Mouse (Mus musculus) layer of hippocampus, adult 18-20 months (tissue): Measurements from ENCODE around the gene Zfp91. TPM values are rescaled to one million over a fixed set of nuclear protein-coding genes. Genes with fewer than 3 reads are reported as not detected.

Experiments used
- DNase-seq, 2 experiments: peaks; one replicate each; pipeline ENCODE4 v3.0.0; 2022; ENCODE audit warnings: low spot score in 2 of 2
- long read RNA-seq: library from polyadenylated mRNA; stranded (forward); transcript quantifications from one replicate; pipeline ENCODE4 v2.0.0, GENCODE M21; 2021
- total RNA-seq, 2 experiments: library from RNA; stranded (reverse); gene quantifications; 2 replicates each; pipeline ENCODE4 v1.2.3; 2021

The Zfp91 gene
- 10 to 100 TPM; 84.6 to 90.8 TPM for total RNA-seq
- long read RNA-seq, full-length matches to known transcripts, result 16 of 22 reads
- long read RNA-seq, partial matches to known transcripts, result 1 of 22 reads
- long read RNA-seq, other reads (novel, unspliced or antisense), result 5 of 22 reads

DNA sequence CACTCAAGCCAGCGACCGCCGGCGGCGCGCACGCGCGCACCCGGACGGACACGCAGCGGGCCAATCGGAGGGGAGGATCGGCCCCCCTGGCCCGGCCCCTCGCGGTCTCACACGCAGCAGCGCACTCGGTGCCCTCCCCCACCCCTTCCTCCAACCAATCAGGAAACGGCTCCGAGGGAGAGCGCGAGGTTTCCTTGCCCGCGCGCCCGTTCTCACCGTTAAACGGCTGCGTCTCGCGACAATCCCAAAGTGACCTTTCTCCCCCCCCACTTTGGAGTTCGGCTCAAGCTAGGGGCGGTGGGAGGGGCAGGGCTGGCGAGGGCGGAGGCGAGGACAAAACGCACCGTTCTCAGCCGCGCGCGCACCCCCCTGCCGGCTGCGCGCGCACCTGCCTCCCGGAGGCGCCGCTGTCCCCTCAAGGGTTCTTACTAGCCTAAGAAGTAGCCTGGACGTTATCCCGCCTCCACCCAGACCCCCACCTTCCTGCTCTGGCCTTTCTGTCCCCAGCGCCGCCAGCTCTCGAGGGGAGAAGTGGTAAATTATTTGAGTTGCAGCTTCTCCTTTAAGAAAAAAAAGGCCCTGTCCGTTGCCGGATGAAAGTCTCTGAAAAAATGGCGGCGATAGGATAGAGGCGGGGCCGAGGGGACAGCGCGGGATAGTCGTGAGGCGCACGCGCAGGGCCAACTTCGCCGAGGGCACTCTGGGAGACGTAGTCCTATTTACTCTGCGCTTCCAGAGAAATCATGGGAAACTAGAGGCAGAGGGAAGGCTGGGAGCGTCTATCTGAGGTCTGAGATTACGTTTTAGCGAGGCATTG, at the start of gene Zfp91, which contains the start of gene Lpxn:
Gene Zfp91, minus strand, starts transcription at position 616 of the 817 bp plus-strand sequence.
Gene Lpxn, plus strand, starts transcription at position 683 of the 817 bp plus-strand sequence.
- peak; percentile 98 to 99 for DNase-seq

DNA sequence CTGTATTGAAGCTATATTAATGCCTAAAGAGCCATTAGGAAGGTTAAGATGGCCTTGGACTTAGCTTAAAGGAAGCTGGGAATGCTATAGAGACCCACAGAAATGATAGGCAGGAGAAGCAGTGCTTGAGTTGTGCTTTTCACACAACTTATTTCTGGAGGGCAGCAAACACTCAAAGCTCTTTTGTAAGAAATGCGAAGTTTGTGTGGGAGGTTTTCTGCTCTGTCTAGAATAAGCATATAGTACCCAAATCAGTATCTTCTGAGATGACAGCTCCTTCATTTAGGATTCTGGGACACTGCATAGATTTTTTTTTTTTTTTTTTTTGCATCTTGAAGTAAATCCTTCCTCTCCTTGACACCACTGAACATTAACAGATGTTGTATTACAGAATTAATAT, 42.6 kb upstream of the Zfp91 start:
- no peak for DNase-seq

DNA sequence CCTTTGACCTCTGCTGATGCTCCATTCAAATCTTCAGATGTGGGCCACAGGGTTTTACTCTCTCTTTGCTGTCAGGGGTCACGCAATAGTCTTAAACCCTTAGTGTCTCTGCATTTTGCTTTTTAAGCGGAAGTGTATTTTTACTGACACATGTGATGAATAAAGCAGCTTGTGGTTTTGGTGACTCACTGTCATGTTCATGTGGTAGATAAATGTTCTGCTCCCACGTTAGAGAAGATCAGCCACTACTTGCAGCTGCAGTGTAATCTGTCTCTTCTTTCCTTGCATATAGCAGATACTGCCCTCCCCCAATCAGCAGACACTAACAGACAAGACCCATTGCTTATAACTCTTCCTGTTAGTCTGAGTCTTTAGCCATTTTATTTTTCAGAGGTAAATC, 37.7 kb upstream of the Zfp91 start:
- DNase-seq, result peak; percentile 4 to 58

DNA sequence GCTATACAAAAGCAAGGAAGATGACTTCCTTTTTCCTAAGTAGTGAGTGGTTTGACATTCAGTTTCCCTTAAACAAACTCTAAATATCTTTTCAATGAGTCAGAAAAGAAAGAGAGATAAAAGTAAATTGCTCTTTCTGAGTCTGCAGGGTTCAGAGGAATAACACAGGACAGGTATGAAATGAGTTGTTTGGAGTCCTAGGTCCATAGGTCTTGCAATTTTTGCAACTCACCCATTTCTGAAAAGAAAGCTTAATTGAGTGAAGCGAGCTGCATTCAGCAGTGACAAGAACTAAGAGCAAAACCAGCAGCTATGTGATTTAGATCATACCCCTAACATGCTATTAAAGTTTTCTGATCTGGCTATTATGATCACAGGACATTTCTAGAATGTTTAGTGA, 35.6 kb upstream of the Zfp91 start:
- DNase-seq, result no peak

DNA sequence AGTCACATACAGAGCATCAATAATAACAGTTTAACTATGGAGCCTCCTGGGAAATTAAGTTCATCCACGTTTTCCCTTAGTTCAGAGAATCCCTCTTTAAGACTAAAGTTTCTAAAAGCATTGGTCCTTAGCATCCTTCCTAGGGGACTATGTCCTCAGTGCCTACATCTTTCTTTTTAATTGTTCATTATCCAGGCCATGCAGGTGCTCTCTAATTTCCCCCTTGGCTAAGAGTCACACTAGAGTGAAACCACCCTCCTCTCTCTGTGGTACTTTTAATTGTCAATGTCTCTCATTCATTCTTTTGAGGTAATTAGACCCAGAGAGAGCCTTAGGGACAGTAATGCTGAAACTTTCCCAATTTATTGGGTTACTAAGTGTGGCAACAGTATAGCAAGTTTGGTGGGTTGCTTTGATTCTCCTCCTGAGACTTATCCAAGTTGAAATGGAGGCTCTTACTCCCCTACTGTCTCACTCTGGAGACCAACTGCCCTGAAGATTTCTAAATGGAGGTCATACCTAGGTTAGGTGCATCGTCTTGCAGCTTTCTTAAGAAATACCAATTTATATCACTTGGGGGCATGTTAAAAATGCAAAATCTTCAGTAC, 35.0 kb upstream of the Zfp91 start:
- no peak for DNase-seq

DNA sequence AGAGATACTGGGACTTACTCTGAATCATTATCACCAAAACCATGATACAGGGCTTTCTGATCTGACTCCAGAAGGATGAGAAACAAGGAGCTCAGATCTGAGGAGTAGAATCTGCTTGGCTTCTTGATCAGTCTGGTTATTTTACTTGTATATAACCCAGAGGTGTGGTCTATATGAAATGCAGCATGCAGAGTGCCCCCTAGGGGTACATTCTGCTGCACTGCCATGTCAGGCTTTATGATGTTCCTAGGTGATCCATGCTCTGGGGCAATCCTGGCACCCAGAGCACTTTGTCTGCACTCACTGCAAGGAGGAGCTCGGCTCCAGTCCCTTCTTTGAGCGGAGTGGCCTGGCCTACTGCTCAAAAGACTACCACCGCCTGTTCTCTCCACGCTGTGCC, 28.6 kb upstream of the Zfp91 start:
- no peak for DNase-seq

DNA sequence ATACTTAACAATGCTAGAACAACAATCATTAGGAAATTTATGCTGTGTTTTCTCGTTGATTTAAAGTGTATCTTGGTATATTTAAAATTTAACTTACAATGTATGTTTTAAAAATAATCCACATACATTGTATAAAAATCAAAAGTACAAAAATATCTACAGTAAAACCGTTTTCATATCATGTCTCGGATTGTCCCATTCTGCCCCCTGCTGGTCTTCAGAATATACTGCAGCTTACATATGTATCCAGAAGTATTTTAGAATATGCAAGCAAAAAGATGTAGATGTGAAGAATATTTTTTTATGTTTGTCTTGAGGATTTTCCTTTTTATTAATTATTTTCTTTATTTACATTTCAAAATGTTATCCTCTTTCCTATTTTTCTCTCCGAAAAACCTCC, 24.5 kb upstream of the Zfp91 start:
- DNase-seq, result peak in 1 of 2 experiments; percentile 30

DNA sequence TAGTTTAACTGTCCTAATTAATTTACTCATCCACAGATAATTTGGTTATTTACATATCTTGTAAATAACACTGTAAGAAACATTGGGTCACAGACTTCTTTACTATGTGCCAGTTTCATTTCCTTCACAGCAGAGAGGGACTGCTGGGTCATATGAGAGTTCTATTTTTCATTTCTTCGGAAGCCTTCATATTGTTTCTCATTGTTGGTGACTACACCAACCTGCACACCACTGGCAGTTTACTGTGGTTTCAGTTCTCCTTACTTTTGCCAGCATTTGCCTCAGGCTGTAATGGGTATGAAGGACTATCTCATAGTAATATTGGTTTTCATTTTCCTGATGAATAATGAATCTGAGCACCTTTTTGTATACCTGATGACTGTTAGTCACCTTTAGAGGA, 22.6 kb upstream of the Zfp91 start:
- no peak for DNase-seq

DNA sequence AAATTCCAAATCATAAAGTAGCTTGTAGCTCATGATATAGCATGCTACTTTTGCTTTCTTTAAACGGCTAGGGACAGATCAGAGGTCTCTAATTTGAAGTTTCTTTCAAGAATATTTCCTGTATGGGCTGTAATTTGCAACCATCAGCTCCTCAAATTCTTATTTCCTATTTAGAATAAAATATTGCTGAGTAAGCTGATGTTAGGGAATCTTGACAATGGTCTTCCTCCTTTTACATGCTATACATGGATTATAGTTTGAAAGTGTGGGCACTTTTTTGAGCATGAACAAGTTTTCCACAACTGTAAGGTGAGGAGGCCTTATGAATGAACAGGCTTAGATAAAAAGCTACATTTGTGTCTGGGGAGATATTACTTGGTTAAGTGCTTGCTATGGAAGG, 18.0 kb upstream of the Zfp91 start:
- no peak for DNase-seq

DNA sequence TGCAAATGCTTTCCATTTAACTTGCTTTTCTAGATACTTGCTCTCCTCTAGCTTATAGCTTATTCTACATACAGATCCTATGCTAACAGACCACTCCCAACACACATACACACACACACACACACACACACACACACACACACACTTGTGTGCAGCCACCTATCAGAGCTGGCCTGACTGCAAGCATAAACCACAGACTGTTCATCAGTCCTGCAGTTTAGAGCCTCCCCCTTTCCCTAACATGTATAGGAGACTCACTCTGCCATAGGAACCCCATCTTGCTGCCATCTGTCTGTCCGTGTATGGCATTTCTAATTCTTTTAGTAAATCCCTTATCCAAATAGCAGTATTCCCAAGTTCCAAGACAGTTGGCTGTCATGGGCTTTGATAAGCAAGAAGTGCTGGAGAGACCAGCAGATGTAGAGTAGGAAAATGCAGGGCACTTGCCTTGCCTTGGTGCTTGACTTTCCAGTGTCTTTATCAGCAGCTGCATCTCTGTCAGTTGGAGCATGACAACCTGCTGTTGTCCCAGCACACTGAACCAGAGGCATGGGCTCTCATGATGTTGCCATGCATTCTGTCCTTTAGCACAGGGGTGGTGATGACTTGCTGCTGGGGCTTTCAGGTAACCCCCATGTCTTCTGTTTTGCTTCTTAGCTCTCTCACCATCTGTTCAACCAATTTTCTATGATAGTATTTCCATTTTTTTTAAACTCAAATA, 16.9 kb upstream of the Zfp91 start:
- DNase-seq, result no peak

DNA sequence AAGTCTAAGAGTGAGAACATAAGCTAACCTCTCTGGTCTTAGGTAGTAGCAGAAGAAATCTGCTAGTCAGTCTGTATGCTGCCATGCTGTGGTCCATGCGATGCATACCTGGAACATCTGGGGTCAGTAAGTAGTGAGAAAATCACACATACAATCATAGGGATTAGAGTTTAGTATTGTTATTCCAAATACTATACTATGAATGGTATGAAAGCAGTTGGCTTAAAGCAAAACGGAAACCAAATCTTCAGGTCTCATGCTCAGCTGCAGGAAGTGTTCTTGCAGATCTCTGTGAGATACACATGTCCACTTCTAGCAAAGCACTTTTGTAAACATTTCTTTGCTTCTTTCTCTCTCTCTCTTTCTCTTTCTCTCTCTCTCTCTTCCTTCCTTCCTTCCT, 10.3 kb upstream of the Zfp91 start:
- no peak for DNase-seq

DNA sequence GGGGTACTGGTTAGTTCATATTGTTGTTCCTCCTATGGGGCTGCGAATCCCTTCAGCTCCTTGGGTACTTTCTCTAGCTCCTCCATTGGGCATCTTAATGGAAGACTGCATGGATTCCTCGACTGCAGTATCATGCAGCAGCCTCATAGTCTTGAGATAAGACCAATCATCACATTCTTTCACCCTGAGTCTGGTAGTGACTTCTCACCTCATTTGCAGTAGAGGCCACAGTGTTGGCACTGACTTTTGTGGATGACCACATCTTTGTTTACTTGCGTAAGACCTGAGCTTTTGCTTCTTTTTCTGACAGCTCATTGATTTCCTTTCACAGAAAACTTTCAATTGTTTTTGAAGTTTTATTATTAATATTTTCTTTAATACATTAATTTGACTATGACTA, 9.8 kb upstream of the Zfp91 start:
- DNase-seq, result no peak

DNA sequence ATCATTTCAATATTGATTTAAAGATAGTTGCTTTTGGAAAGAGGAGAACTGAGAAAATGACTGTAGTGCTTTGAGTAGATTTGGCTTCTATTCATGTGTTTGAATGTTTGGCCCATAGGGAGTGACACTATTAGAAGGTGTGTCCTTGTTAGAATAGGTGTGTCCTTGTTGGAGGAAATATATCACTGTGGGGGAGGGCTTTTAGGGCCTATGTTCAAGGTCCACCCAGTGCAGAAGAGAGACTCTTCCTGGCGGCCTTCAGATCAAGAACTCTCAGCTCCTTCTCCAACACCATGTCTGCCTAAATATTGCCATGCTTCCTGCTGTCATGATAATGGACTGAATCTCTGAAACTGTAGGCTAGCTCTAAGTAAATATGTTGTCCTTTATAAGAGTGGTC, 8.3 kb upstream of the Zfp91 start:
- DNase-seq, result no peak

DNA sequence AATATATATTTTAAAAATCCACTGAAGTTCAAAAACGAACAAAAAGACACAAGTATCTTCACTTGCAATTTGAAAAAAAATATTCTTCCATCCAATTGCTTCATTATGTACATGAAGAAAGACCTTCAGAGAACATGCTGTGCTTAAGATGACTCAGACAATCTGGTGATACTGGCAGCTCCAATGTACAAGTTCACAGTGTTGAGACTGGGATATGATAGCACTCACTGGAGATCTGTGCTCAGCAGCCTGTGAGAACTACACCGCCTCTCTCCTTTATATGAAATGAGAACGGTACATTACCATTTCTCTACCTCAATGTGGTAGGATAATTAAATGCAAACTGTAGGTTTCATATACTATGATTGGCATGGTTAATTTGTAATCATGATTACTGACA, 6.9 kb upstream of the Zfp91 start:
- DNase-seq, result peak; percentile 25 to 74

DNA sequence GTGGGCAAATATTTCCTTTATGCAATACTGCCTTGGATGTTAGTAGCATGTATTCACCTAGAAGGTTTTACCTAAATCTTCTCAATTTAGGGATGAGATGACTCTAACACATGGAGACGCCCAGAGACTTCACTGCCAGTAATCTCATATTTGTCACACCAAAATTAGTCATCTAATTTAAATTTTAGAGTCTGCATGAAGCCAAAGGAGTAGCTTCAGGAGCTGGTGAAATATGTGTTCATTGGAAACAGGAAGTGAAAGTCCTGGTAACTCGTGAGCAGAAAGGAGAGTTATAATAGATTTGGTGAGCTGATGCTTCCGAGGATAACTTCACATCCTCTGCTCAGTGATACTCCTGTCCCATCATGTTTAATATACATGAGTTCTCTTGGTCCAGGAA, 5.1 kb upstream of the Zfp91 start:
- no peak for DNase-seq

DNA sequence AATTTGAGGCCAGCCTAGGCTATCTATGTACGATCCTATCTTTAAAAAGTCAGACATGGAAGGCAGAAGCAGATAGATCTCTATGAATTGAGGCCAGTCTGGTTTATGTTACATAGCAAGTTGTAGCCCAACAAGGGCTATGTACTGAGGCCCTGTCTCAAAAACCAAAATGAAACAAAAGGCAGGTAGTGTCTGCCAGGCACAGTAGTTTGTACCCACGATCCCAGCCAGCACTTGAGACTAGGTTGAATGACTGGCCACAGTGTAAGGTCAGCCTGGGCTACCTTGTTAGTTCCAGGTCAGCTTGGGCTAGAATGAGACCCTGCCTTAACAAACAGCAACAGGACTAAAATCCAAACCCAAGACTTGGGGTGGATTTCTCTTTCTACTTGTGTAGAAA, 4.7 kb upstream of the Zfp91 start:
- no peak for DNase-seq

DNA sequence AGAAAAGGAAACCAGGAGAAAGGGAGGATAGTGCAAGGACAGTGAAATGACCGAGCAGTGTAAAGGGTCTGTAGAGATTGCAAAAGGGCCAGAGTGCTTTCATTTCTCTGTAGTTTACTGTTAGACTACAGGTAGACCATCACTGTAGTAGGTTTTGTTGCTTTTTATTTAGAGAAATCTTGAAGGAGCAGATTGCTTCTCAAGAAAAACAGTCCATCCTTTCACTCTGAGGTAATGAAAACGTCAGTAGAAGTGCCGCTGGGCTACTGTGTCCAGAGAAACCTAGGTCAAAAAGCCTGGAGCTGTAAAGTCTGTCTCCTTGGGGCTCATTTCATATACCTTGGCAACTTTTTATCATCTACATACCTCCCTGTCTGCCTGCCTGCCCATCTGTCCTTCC, 3.2 kb upstream of the Zfp91 start:
- no peak for DNase-seq

DNA sequence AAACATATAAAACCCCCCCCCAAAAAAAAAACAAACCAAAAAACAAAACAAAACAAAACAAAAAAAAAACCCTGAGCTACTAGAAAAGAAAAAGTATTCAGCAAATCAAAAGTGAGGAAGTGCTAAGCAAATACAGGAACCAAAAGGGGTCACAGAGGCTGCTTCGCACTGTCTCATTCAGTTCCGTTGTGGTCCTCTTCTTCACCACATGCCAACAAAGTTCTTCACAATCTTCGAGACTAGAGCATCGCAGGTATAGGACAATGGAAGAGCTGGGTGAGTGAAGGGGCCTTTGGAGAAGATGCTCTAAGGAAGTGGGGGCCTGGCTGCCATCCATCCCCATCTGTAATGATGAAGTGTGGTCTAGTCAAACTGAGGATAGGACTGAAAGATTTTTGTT, 2.5 kb upstream of the Zfp91 start:
- DNase-seq, result no peak

DNA sequence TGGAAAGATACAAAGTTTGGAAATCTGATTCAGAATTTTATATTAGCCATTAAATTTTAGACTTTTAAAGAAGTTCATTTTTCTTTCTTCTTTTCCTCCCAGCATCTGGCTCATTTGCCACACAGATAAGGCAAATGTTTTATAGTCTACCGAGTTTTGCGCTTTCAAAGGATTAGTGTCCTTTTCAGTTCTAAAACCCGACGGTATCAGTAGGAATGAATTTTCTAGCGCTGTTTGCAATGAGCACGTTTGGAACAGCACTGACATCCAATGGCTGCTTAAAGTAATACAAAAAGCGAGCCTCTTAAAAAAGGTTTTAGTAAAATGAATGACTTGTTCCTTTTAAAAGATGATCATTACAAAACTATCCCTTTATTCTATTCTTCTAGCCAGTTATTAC, 1.1 kb upstream of the Zfp91 start:
- peak; percentile 11 to 66 for DNase-seq

DNA sequence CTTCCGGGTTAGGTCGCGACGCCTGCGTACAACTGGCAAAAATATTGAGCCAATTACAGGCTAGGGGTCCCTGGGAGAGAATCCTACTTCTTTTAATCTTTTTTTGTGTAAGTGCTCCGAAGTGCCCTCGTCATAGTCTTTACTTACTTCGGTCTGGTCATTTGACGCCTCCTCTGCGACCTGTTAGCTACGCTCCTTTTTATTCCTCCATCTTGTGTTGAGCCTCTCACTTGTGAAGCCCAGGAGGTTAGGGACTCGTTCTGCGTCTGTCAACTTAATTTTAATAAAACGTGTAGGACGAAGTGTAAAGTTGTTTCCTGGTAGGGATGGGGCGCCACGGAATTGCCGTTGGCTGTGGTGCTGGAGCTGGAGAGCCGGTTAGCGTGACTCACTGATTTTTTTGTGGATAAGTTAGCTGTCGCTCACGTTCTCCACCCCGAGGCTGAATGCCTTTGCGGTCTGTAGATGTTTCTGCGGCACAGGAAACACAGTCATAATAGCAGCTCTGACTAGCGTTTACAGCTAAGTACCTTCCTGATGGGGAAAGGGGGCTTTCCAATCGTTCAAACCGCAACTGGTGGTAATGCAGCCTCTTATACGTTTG, 504 bp upstream of the Zfp91 start:
- no peak for DNase-seq

DNA sequence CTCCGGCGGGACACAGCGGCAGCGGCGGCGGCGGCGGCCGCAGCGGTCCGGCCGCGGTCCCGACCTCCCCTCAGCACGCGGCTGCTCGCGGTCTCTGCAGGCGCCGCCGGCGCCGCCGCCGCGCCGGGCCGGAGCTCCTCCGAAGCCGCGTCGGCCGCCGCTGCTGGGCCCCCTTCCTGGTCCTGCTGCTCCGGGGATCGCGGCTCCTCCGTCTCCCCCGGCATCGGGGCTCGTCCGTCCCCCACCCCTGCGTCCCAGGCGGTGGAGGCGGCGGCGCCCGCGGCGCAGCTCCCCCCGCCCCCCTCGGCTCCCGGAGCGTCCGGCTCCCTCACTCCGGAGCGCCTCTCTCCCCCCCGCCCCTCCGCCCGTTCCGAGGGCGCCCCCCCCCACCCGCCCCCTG, 816 bp downstream of the Zfp91 start:
- no peak for DNase-seq
